Mouse (Mus musculus) kidney, embryonic 14.5 days (tissue): ENCODE measurements around the gene Palm. TPM values are rescaled to one million over a fixed set of nuclear protein-coding genes. Genes with fewer than 3 reads are reported as not detected.

Source experiments
- ATAC-seq: fragments of 200-750 bp; cut with Nextera tagmentation; 2 replicates; pipeline ENCODE4 v1.8.0; 2017; ENCODE audit warnings: moderate number of reproducible peaks, mild to moderate bottlenecking, moderate TSS enrichment, moderate library complexity; ENCODE audit not compliant: low FRiP score, low TSS enrichment
- H3K27ac ChIP-seq: fragments of 300-500 bp; sonication (generic); 2 replicates; pipeline ENCODE4 v1.5.1; 2014; ENCODE audit warnings: low read depth, mild to moderate bottlenecking, low read length, moderate library complexity, mixed read lengths
- H3K27me3 ChIP-seq: fragments of 300-500 bp; sonication (generic); 2 replicates; pipeline ENCODE4 v1.6.1; 2014; ENCODE audit warnings: mild to moderate bottlenecking, low read length; ENCODE audit not compliant: control insufficient read depth, insufficient read depth
- H3K36me3 ChIP-seq: fragments of 300-500 bp; sonication (generic); 2 replicates; pipeline ENCODE4 v1.6.1; 2014; ENCODE audit warnings: low read length, mixed read lengths; ENCODE audit not compliant: control insufficient read depth, insufficient read depth
- H3K4me1 ChIP-seq: fragments of 300-500 bp; sonication (generic); 2 replicates; pipeline ENCODE4 v1.6.1; 2014; ENCODE audit warnings: low read length, mixed read lengths; ENCODE audit not compliant: control insufficient read depth, insufficient read depth
- H3K4me2 ChIP-seq: fragments of 300-500 bp; sonication (generic); replicated peaks from 2 replicates; pipeline ENCODE4 v1.6.1; 2014; ENCODE audit warnings: low read depth, mild to moderate bottlenecking, low read length
- H3K4me3 ChIP-seq: fragments of 300-500 bp; sonication (generic); 2 replicates; pipeline ENCODE4 v1.5.1; 2014; ENCODE audit warnings: mild to moderate bottlenecking, low read length
- H3K9ac ChIP-seq: fragments of 300-500 bp; sonication (generic); 2 replicates; pipeline ENCODE4 v1.6.1; 2014; ENCODE audit warnings: low read depth, mild to moderate bottlenecking, low read length, moderate library complexity
- H3K9me3 ChIP-seq: fragments of 300-500 bp; sonication (generic); 2 replicates; pipeline ENCODE4 v1.6.1; 2016; ENCODE audit warnings: low read length; ENCODE audit not compliant: control insufficient read depth
- WGBS: fragments of 180-500 bp; shearing (Covaris S2); extraction: QIAGEN DNeasy Blood & Tissue Kit; methylation state at CpG from one replicate; pipeline ENCODE4 v1.1.7; 2014; 5-methylcytosine and 5-hydroxymethylcytosine counted together
- polyA plus RNA-seq: library from polyadenylated mRNA; unstranded; fragments of >200 nt; fragmentation: Nextera tagmentation; extraction: Ambion mirVana; gene quantifications from 2 replicates; pipeline ENCODE4 v1.2.1, GENCODE M21; 2014

The Palm gene
- polyA plus RNA-seq, 1 experiment from 2014 or later: 136 TPM

GRCm38 (mm10) chr10:79852107-79852789 lies 58.9 kb downstream of the Palm start:
- peak overlapping the region; percentile 100; the same call in 1 of the 2 replicates for H3K4me3 ChIP-seq
- peak overlapping the region; percentile 100 for H3K27ac ChIP-seq
- no peak for ATAC-seq
- H3K36me3 ChIP-seq: peaks cover 12% of the 10 kb centered on the region
- H3K9me3 ChIP-seq: no peaks in the 10 kb centered on the region
- WGBS: 41% methylated on average over 9 of the region's 9 CpGs
- peak overlapping the region; percentile 68 for H3K4me2 ChIP-seq
- H3K9ac ChIP-seq: peak overlapping the region; percentile 100; the same call in 1 of the 2 replicates
- peaks cover 35% of the 10 kb centered on the region for H3K4me1 ChIP-seq
- no peaks in the 10 kb centered on the region for H3K27me3 ChIP-seq

- H3K9ac ChIP-seq: peak overlapping the region; percentile 100
- H3K4me3 ChIP-seq: peak overlapping the region; percentile 100
- H3K9me3 ChIP-seq: no peaks in the 10 kb centered on the region
- no peaks in the 10 kb centered on the region for H3K27me3 ChIP-seq
- H3K27ac ChIP-seq: peak overlapping the region; percentile 100
- peak overlapping the region; percentile 68 for H3K4me2 ChIP-seq
- WGBS: 25% methylated on average over 8 of the region's 8 CpGs
- H3K4me1 ChIP-seq: peaks cover 41% of the 10 kb centered on the region
- H3K36me3 ChIP-seq: peaks cover 18% of the 10 kb centered on the region
- no peak for ATAC-seq
Measured at GRCm38 (mm10) chr10:79852827-79853226, 59.5 kb downstream of the Palm start.

- WGBS: under 1% methylated on average over 15 of the region's 15 CpGs
- no peaks in the 10 kb centered on the region for H3K27me3 ChIP-seq
- H3K4me2 ChIP-seq: peak overlapping the region; percentile 68
- peaks cover 23% of the 10 kb centered on the region for H3K36me3 ChIP-seq
- peaks cover 47% of the 10 kb centered on the region for H3K4me1 ChIP-seq
- peak; percentile 47 for ATAC-seq
- H3K27ac ChIP-seq: peak overlapping the region; percentile 100
- no peaks in the 10 kb centered on the region for H3K9me3 ChIP-seq
- peak overlapping the region; percentile 100 for H3K9ac ChIP-seq
- H3K4me3 ChIP-seq: peak overlapping the region; percentile 100
Measured at GRCm38 (mm10) chr10:79853392-79853791, 60.0 kb downstream of the Palm start.

GRCm38 (mm10) chr10:79853860-79854795 lies 60.8 kb downstream of the Palm start, which contains the start of gene Ptbp1:
Gene Ptbp1 (plus strand): TSS chr10:79854427.
- under 1% methylated on average over 75 of the region's 75 CpGs for WGBS
- Histone ChIP-seq H3K27ac (peak within 1 kb of the TSS; percentile 100), H3K36me3 (peaks cover 31% of the 10 kb centered on the region), H3K9me3 (no peaks in the 10 kb centered on the region), H3K27me3 (no peaks in the 10 kb centered on the region), H3K4me2 (peak within 1 kb of the TSS; percentile 100), H3K4me3 (peak within 1 kb of the TSS; percentile 100), H3K4me1 (peaks cover 46% of the 10 kb centered on the region), H3K9ac (peak within 1 kb of the TSS; percentile 100)
- peak; percentile 92 for ATAC-seq

GRCm38 (mm10) chr10:79854801-79855541 lies 61.6 kb downstream of the Palm start:
- Histone ChIP-seq H3K4me3 (peak overlapping the region; percentile 100), H3K4me1 (peaks cover 48% of the 10 kb centered on the region), H3K27ac (peak overlapping the region; percentile 100), H3K9me3 (no peaks in the 10 kb centered on the region), H3K4me2 (peak overlapping the region; percentile 100), H3K9ac (peak overlapping the region; percentile 100), H3K27me3 (no peaks in the 10 kb centered on the region), H3K36me3 (peaks cover 39% of the 10 kb centered on the region)
- ATAC-seq: peak; percentile 18
- WGBS: under 1% methylated on average over 82 of the region's 83 CpGs

GRCm38 (mm10) chr10:79855558-79856184 lies 62.3 kb downstream of the Palm start:
- Histone ChIP-seq H3K36me3 (peaks cover 46% of the 10 kb centered on the region), H3K27me3 (no peaks in the 10 kb centered on the region), H3K9ac (peak overlapping the region; percentile 100), H3K27ac (peak overlapping the region; percentile 100), H3K9me3 (no peaks in the 10 kb centered on the region), H3K4me1 (peaks cover 52% of the 10 kb centered on the region), H3K4me2 (peak overlapping the region; percentile 100), H3K4me3 (peak overlapping the region; percentile 100)
- 1% methylated on average over 10 of the region's 10 CpGs for WGBS
- no peak for ATAC-seq

- ATAC-seq: no peak
- H3K9ac ChIP-seq: peak overlapping the region; percentile 100
- no peaks in the 10 kb centered on the region for H3K9me3 ChIP-seq
- H3K4me2 ChIP-seq: peak overlapping the region; percentile 100
- H3K4me1 ChIP-seq: peaks cover 57% of the 10 kb centered on the region
- H3K36me3 ChIP-seq: peaks cover 52% of the 10 kb centered on the region
- H3K27ac ChIP-seq: peak overlapping the region; percentile 100; the same call in 1 of the 2 replicates
- H3K27me3 ChIP-seq: no peaks in the 10 kb centered on the region
- peak overlapping the region; percentile 100 for H3K4me3 ChIP-seq
- 27% methylated on average over 6 of the region's 6 CpGs for WGBS
Measured at GRCm38 (mm10) chr10:79856280-79856679, 62.9 kb downstream of the Palm start.
